Mouse (Mus musculus): ENCODE measurements at regions not wholly inside any gene's neighbourhood (a gene's known extent, or its start where the extent isn't known, plus 50 kb on each side); places are given as distances from the start of the nearest gene placed in this dataset.

DNA sequence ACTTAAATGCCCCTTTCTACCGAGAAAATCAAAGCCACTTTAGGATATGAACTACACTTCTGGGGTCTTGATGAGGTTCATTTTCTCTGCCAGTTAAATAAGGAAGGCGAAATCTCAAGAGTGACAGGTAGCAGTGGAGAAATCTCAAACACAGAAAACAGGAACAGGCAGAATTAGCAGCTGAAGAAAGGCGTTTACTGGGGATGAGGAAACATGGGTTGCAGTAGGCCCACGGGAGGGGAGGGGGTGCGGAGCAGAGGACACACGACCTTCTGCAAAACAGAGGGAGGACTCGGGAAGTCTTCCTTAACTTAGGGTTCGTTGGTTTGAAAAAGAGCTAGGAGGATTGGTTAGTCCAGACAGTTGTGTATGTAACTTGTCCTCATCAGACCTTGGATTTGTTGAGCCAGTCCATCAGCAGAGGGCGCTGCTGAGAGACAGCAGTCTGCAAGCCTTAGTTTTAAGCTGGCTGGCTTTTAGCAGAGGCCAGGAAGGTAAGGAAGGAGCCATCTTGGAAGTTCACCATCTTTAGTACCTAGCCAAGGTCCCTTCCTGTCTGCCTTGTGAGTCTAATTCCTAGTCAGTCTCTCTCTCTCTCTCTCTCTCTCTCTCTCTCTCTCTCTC is 204.0 kb downstream of the Usp46 start:
- peak; percentile 72 for TF ChIP-seq CTCF (IDR thresholded peaks at IDR 0.05)
- TF ChIP-seq POLR2A (IDR thresholded peaks at IDR 0.05; ENCODE audit: insufficient read depth, low read depth, low read length), result no peak

Measured in heart, adult 2 months (tissue).